Mouse (Mus musculus): ENCODE results near the gene Syne2. TPM values are rescaled to one million over a fixed set of nuclear protein-coding genes. Genes with fewer than 3 reads are reported as not detected.

Syne2 gene
- polyA plus RNA-seq, 1 experiment from 2014 or later: 42.1 TPM

DNA sequence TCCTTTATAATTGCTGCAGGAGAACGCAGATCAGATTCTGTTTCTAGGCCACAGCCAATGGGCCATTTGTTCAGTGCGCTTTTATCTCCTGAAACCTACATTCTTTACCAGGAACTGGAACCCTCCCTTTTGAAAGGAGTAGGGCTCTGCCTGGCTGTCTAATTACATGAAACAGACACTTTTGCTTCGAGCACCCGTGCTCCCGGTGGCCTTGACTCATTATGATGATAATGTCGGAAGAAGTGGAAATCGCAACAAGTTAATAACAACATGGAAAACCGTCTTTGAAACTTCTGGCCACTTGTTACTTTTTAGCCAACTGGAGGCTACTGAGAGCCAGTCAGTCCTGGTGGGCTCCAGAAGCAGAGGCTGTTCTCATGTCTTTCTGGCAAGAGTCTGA lies 165.4 kb downstream of the Syne2 start:
- no peaks in the 10 kb centered on the region for H3K9me3 ChIP-seq (replicated peaks; ENCODE audit: control insufficient read depth, low read length)
- no peak overlapping the region for H3K9ac ChIP-seq (ENCODE audit: low read length)
- no peaks in the 10 kb centered on the region for H3K4me1 ChIP-seq (ENCODE audit: control insufficient read depth, insufficient read depth, low read length)
- no peaks in the 10 kb centered on the region for H3K27me3 ChIP-seq (ENCODE audit: control insufficient read depth, insufficient read depth, low read length)
- ATAC-seq (ENCODE audit: insufficient read depth, low FRiP score): no peak
- no peaks in the 10 kb centered on the region for H3K36me3 ChIP-seq (ENCODE audit: control insufficient read depth, insufficient read depth, low read length)
- H3K4me3 ChIP-seq (replicated peaks; ENCODE audit: low read length): no peak overlapping the region
- WGBS: 78% methylated on average over 8 of the region's 8 CpGs
- no peak overlapping the region for H3K27ac ChIP-seq (ENCODE audit: low read length)
- no peak overlapping the region for H3K4me2 ChIP-seq (ENCODE audit: low read depth, low read length)

DNA sequence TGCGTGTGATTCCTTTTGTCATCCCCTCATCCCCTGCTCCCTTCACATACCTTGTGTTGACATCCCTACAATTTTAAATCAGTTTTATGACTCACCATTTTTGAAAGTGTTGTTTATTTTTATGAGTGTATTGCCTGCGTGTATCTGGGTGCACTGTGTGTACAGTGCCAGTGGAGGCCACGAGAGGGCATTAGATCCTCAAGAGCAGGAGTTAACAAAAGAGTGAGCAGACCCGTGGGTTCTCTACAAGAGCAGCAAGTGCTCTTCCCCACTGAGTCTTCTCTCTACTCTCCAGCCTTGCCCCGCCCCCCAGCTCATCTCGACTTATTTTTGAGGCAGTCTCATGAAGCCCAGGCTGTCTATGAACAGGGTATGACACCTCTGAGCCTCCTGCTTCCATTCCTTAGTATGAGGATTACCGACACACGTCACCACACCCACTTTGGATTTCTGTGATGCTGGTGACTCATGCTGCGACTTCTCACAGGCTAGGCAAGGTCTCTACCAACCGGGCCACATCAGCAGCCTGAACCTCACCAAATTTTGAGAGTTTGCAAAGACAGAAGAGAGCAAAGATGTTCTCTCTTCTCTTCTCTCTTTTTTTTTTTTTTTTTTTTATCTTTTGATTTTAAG lies 174.4 kb downstream of the Syne2 start:
- 78% methylated on average over 10 of the region's 10 CpGs for WGBS
- H3K4me2 ChIP-seq (ENCODE audit: low read depth, low read length): no peak overlapping the region
- H3K27ac ChIP-seq (ENCODE audit: low read length): no peak overlapping the region
- no peaks in the 10 kb centered on the region for H3K27me3 ChIP-seq (ENCODE audit: control insufficient read depth, insufficient read depth, low read length)
- H3K9ac ChIP-seq (ENCODE audit: low read length): no peak overlapping the region
- H3K9me3 ChIP-seq (replicated peaks; ENCODE audit: control insufficient read depth, low read length): no peaks in the 10 kb centered on the region
- H3K36me3 ChIP-seq (ENCODE audit: control insufficient read depth, insufficient read depth, low read length): peaks cover 11% of the 10 kb centered on the region; the same call in 1 of the 2 replicates
- ATAC-seq (ENCODE audit: insufficient read depth, low FRiP score): no peak
- H3K4me3 ChIP-seq (replicated peaks; ENCODE audit: low read length): no peak overlapping the region
- no peaks in the 10 kb centered on the region for H3K4me1 ChIP-seq (ENCODE audit: control insufficient read depth, insufficient read depth, low read length)

DNA sequence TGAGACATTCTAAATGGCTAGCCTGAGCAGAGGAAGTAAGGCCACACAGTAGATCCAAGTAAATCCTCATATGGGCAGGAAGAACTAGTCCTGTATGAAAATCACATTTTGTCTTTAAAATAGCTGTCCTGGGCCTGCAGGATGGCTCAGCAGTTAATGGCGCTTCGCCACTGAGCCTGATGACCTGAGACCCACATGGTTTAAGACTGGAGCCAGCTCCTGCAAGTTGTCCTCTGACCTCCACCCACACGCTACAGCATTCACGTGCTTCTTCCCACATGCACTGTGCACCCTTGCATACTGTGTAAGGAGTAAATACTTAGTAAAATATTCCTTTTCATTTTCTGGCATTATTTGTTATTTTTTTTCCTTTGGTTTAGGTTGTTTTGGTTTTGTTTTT lies 175.0 kb downstream of the Syne2 start:
- H3K27ac ChIP-seq (ENCODE audit: low read length): no peak overlapping the region
- no peak for ATAC-seq (ENCODE audit: insufficient read depth, low FRiP score)
- no peak overlapping the region for H3K9ac ChIP-seq (ENCODE audit: low read length)
- no peaks in the 10 kb centered on the region for H3K4me1 ChIP-seq (ENCODE audit: control insufficient read depth, insufficient read depth, low read length)
- WGBS: 91% methylated on average over 4 of the region's 4 CpGs
- H3K36me3 ChIP-seq (ENCODE audit: control insufficient read depth, insufficient read depth, low read length): peaks cover 11% of the 10 kb centered on the region; the same call in 1 of the 2 replicates
- H3K9me3 ChIP-seq (replicated peaks; ENCODE audit: control insufficient read depth, low read length): no peaks in the 10 kb centered on the region
- no peak overlapping the region for H3K4me3 ChIP-seq (replicated peaks; ENCODE audit: low read length)
- no peak overlapping the region for H3K4me2 ChIP-seq (ENCODE audit: low read depth, low read length)
- no peaks in the 10 kb centered on the region for H3K27me3 ChIP-seq (ENCODE audit: control insufficient read depth, insufficient read depth, low read length)

DNA sequence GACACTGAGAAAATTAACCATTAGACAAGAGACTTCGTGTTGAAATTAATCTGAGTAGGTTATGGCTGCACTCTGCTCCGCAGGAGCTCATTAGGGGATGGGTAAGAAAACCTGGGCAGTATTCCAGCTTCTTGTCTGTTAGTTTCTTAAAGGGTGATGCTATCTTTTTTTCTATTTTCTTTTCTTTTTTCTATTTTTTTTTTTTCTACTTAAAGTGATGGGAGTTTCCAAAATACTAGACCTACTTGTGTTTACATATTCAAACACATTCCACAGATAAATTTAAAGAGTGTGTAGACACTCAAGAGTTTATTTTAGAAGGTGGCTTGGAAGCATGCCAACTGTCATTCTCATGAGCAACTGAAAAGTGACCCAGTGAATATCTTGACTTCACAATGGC lies 177.2 kb downstream of the Syne2 start:
- Histone ChIP-seq H3K36me3 (ENCODE audit: control insufficient read depth, insufficient read depth, low read length) (peaks cover 4% of the 10 kb centered on the region; the same call in 1 of the 2 replicates), H3K27ac (ENCODE audit: low read length) (no peak overlapping the region), H3K4me2 (ENCODE audit: low read depth, low read length) (no peak overlapping the region), H3K9me3 (replicated peaks; ENCODE audit: control insufficient read depth, low read length) (no peaks in the 10 kb centered on the region), H3K4me3 (replicated peaks; ENCODE audit: low read length) (no peak overlapping the region), H3K9ac (ENCODE audit: low read length) (no peak overlapping the region), H3K4me1 (ENCODE audit: control insufficient read depth, insufficient read depth, low read length) (no peaks in the 10 kb centered on the region), H3K27me3 (ENCODE audit: control insufficient read depth, insufficient read depth, low read length) (no peaks in the 10 kb centered on the region)
- WGBS: 22% methylated on average over 2 of the region's 2 CpGs
- no peak for ATAC-seq (ENCODE audit: insufficient read depth, low FRiP score)

DNA sequence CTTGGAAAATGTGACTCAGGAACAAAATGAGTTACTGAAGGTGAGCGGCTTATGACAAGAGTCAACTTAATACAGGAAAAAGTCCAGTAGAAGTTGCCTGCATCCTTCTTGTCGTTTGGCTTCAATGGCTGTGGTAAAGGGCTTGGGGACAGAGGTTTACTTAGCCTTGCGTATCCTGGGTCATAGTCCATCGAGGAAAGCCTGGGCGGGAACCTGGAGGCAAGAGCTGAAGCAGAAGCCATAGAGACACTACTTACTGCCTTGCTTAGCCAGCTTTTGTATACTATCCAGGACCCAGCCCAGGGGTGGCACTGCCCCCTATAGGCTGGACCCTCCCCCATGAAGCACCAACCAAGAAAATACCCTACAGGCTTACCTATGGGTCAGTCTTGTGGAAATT lies 179.6 kb downstream of the Syne2 start:
- Histone ChIP-seq H3K9ac (ENCODE audit: low read length) (no peak overlapping the region), H3K36me3 (ENCODE audit: control insufficient read depth, insufficient read depth, low read length) (no peaks in the 10 kb centered on the region; the same call in 1 of the 2 replicates), H3K4me2 (ENCODE audit: low read depth, low read length) (no peak overlapping the region), H3K27ac (ENCODE audit: low read length) (no peak overlapping the region), H3K27me3 (ENCODE audit: control insufficient read depth, insufficient read depth, low read length) (no peaks in the 10 kb centered on the region), H3K4me1 (ENCODE audit: control insufficient read depth, insufficient read depth, low read length) (no peaks in the 10 kb centered on the region), H3K9me3 (replicated peaks; ENCODE audit: control insufficient read depth, low read length) (no peaks in the 10 kb centered on the region), H3K4me3 (replicated peaks; ENCODE audit: low read length) (no peak overlapping the region)
- peak; percentile 58; the same call in 1 of the 2 replicates for ATAC-seq (ENCODE audit: insufficient read depth, low FRiP score)
- 74% methylated on average over 5 of the region's 5 CpGs for WGBS

DNA sequence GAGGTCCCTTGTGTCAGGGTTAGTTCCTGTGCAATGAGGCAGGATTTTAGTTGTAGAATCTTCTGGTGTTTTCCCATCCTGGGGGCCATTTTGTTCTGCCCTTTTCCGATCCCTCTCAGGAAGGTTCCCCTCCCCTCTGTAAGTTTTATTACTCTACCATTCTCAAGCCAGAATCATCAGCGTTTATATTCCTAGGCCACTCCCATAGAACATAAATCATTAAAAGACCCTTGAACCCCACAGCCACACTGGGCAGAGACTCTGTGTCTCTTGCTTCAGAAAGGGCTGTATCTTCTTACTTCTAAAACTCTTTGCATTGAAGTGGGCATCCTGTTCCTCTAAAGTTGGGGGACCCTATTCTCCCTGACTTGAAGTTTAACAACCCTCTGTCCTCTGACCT lies 180.5 kb downstream of the Syne2 start:
- Histone ChIP-seq H3K4me3 (replicated peaks; ENCODE audit: low read length) (no peak overlapping the region), H3K4me2 (ENCODE audit: low read depth, low read length) (no peak overlapping the region), H3K27ac (ENCODE audit: low read length) (no peak overlapping the region), H3K9me3 (replicated peaks; ENCODE audit: control insufficient read depth, low read length) (no peaks in the 10 kb centered on the region), H3K27me3 (ENCODE audit: control insufficient read depth, insufficient read depth, low read length) (no peaks in the 10 kb centered on the region), H3K4me1 (ENCODE audit: control insufficient read depth, insufficient read depth, low read length) (no peaks in the 10 kb centered on the region), H3K36me3 (ENCODE audit: control insufficient read depth, insufficient read depth, low read length) (no peaks in the 10 kb centered on the region; the same call in 1 of the 2 replicates), H3K9ac (ENCODE audit: low read length) (no peak overlapping the region)
- ATAC-seq (ENCODE audit: insufficient read depth, low FRiP score): no peak
- 57% methylated on average over 2 of the region's 2 CpGs for WGBS

DNA sequence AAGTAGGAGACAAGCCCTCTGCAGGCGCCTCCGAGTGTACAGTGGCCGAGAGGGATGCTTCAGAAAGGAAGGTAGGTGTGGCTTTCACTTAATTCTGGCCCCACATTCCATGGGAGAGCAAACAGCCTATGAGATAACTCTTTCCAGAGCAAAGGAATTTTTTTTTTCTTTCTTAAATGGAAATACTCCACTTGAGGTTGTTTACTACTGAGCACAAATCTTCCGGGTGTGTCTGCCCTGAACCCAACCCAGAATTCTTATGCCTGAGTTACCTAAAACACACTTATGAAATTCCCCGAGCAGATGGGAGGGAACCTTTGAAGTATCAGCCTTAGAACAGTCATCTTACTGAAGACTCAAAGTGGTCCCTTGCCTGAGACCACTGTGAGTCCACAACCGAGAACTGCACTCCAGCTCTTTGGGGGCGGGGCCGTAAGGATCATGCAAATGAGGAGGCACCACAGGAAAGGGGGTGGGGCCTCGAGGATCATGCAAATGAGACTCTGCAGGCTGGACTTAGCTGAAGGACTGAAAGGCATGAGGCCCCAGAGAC lies 186.8 kb downstream of the Syne2 start:
- peak; percentile 37; the same call in 1 of the 2 replicates for ATAC-seq (ENCODE audit: insufficient read depth, low FRiP score)

DNA sequence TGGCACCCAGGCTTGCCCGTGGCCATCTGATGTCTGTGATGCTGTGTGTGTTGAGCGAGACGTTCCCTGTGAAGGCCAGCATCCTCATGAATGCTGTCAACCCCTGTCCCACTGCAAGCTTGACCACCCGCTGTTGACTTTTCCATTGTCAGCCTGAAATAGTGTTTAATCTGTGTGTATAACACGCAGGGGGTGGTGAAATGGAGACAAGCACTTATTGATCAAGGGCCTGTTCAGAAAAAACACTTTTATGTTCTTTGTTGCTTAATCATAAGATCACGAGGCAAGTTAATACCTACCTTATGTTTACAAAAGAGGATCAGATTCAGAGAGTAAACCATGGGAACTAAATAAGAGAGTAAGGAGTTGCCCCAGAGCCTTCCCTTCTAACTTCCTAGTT lies 191.1 kb downstream of the Syne2 start:
- Histone ChIP-seq H3K9ac (ENCODE audit: low read length) (no peak overlapping the region), H3K4me3 (replicated peaks; ENCODE audit: low read length) (no peak overlapping the region), H3K27me3 (ENCODE audit: control insufficient read depth, insufficient read depth, low read length) (no peaks in the 10 kb centered on the region), H3K4me2 (ENCODE audit: low read depth, low read length) (no peak overlapping the region), H3K27ac (ENCODE audit: low read length) (no peak overlapping the region), H3K4me1 (ENCODE audit: control insufficient read depth, insufficient read depth, low read length) (0 out of 2 replicates have a peak, but pooled peaks cover 3% of the 10 kb centered on the region), H3K9me3 (replicated peaks; ENCODE audit: control insufficient read depth, low read length) (no peaks in the 10 kb centered on the region), H3K36me3 (ENCODE audit: control insufficient read depth, insufficient read depth, low read length) (0 out of 2 replicates have a peak, but pooled peaks cover 3% of the 10 kb centered on the region)
- ATAC-seq (ENCODE audit: insufficient read depth, low FRiP score): no peak
- WGBS: 66% methylated on average over 6 of the region's 6 CpGs

More for the DNA sequence above, 186.8 kb downstream of the Syne2 start:
- H3K9ac ChIP-seq (ENCODE audit: low read length): no peak overlapping the region
- no peak overlapping the region for H3K4me2 ChIP-seq (ENCODE audit: low read depth, low read length)
- H3K4me3 ChIP-seq (replicated peaks; ENCODE audit: low read length): no peak overlapping the region
- no peaks in the 10 kb centered on the region for H3K27me3 ChIP-seq (ENCODE audit: control insufficient read depth, insufficient read depth, low read length)
- H3K27ac ChIP-seq (ENCODE audit: low read length): no peak overlapping the region
- peaks cover 3% of the 10 kb centered on the region; the same call in 1 of the 2 replicates for H3K36me3 ChIP-seq (ENCODE audit: control insufficient read depth, insufficient read depth, low read length)
- H3K4me1 ChIP-seq (ENCODE audit: control insufficient read depth, insufficient read depth, low read length): 0 out of 2 replicates have a peak, but pooled peaks cover 3% of the 10 kb centered on the region
- 42% methylated on average over 9 of the region's 9 CpGs for WGBS
- no peaks in the 10 kb centered on the region for H3K9me3 ChIP-seq (replicated peaks; ENCODE audit: control insufficient read depth, low read length)

DNA sequence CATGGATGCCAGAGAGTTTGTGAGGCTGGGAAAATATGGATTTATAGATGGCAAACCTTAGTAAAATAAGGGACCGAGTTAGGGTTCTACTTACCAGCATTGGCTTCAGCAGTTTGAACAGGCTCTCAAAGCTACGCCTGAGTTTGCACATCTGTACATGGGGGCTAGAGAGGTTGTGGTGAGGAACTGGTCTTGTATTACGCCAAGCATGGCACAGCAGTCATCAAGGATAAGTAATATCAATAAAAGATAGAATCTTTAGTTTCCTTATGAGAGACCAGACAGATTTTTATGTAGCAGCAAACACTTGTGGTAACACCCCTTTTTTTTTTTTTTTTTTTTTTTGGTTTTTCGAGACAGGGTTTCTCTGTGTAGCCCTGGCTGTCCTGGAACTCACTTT lies 194.9 kb downstream of the Syne2 start:
- no peak for ATAC-seq (ENCODE audit: insufficient read depth, low FRiP score)
- 95% methylated on average over 3 of the region's 4 CpGs for whole genome bisulfite sequencing
- H3K36me3 ChIP-seq (ENCODE audit: control insufficient read depth, insufficient read depth, low read length): no peaks in the 10 kb centered on the region

More for the DNA sequence above, 194.9 kb downstream of the Syne2 start:
- Histone ChIP-seq H3K4me3 (replicated peaks; ENCODE audit: low read length) (no peak overlapping the region), H3K4me1 (ENCODE audit: control insufficient read depth, insufficient read depth, low read length) (0 out of 2 replicates have a peak, but pooled peaks cover 7% of the 10 kb centered on the region), H3K27me3 (ENCODE audit: control insufficient read depth, insufficient read depth, low read length) (no peaks in the 10 kb centered on the region), H3K4me2 (ENCODE audit: low read depth, low read length) (no peak overlapping the region), H3K27ac (ENCODE audit: low read length) (no peak overlapping the region), H3K9ac (ENCODE audit: low read length) (no peak overlapping the region), H3K9me3 (replicated peaks; ENCODE audit: control insufficient read depth, low read length) (no peaks in the 10 kb centered on the region)
